Mouse (Mus musculus) MEL (cell line): ENCODE data around the gene Olfr370. TPM values are rescaled to one million over a fixed set of nuclear protein-coding genes. Genes with fewer than 3 reads are reported as not detected.

Experiments used
- DNase-seq: peaks from one replicate; pipeline ENCODE4 v3.0.0; 2011; ENCODE audit warnings: low read depth, low spot score
- H3K27ac ChIP-seq: 2 replicates; pipeline ENCODE4 v1.5.1; 2012; ENCODE audit warnings: low read depth, mild to moderate bottlenecking, control low read depth, low read length, moderate library complexity; ENCODE audit not compliant: control insufficient read depth
- H3K27me3 ChIP-seq, 2 experiments: fragments of 150-350 bp in 1 of 2; sonication (generic) in 1 of 2; 2 replicates each; pipeline ENCODE4 v1.6.1; 2012; ENCODE audit warnings: low read length in 2 of 2, mild to moderate bottlenecking in 2 of 2, improper control_type of control experiment in 1 of 2, moderate library complexity in 1 of 2; ENCODE audit not compliant: insufficient read depth in 2 of 2, control insufficient read depth in 1 of 2
- H3K36me3 ChIP-seq, 2 experiments: 2 replicates each; pipeline ENCODE4 v1.6.1; 2012 to 2014; ENCODE audit warnings: low read length in 2 of 2, improper control_type of control experiment in 1 of 2, inconsistent platforms in 1 of 2, mild to moderate bottlenecking in 1 of 2; ENCODE audit not compliant: insufficient read depth in 2 of 2, control insufficient read depth in 1 of 2
- H3K4me1 ChIP-seq, 2 experiments: fragments of 150-350 bp in 1 of 2; sonication (generic) in 1 of 2; 2 replicates each; pipeline ENCODE4 v1.6.1; 2012; ENCODE audit warnings: low read length in 2 of 2, improper control_type of control experiment in 1 of 2, mild to moderate bottlenecking in 1 of 2; ENCODE audit not compliant: insufficient read depth in 2 of 2, control insufficient read depth in 1 of 2
- H3K4me3 ChIP-seq, 2 experiments: fragments of 150-350 bp in 1 of 2; sonication (generic) in 1 of 2; 2 replicates each; pipeline ENCODE4 v1.5.1; 2012; ENCODE audit warnings: low read depth in 2 of 2, low read length in 2 of 2, mild to moderate bottlenecking in 2 of 2, moderate library complexity in 2 of 2, control low read depth in 1 of 2, improper control_type of control experiment in 1 of 2; ENCODE audit not compliant: control insufficient read depth in 1 of 2, insufficient read depth in 1 of 2
- H3K79me2 ChIP-seq: 2 replicates; pipeline ENCODE4 v1.6.1; 2012; ENCODE audit warnings: mild to moderate bottlenecking, low read length, moderate library complexity; ENCODE audit not compliant: control insufficient read depth, poor library complexity, insufficient read depth
- H3K9ac ChIP-seq: 2 replicates; pipeline ENCODE4 v1.6.1; 2012; ENCODE audit warnings: low read depth, mild to moderate bottlenecking, control low read depth, low read length, moderate library complexity; ENCODE audit not compliant: control insufficient read depth, poor library complexity, severe bottlenecking
- H3K9me3 ChIP-seq: fragments of 150-350 bp; sonication (generic); replicated peaks from 2 replicates; pipeline ENCODE4 v1.6.1; 2012; ENCODE audit warnings: mild to moderate bottlenecking, low read length, improper control_type of control experiment, moderate library complexity; ENCODE audit not compliant: insufficient read depth
- CHD2 ChIP-seq: IDR thresholded peaks from 2 replicates; pipeline ENCODE4 v1.6.1; 2011; ENCODE audit warnings: low read length, improper control_type of control experiment
- ELF1 ChIP-seq: IDR thresholded peaks from 2 replicates; pipeline ENCODE4 v1.6.1; 2014; ENCODE audit warnings: low read depth, mild to moderate bottlenecking, inconsistent platforms, low read length, improper control_type of control experiment, moderate library complexity
- GABPA ChIP-seq: IDR thresholded peaks from 2 replicates; pipeline ENCODE4 v1.6.1; 2012; ENCODE audit warnings: low read depth, mild to moderate bottlenecking, inconsistent platforms, low read length, improper control_type of control experiment, moderate library complexity
- GATA1 ChIP-seq: IDR thresholded peaks from 2 replicates; pipeline ENCODE4 v1.6.1; 2011; ENCODE audit warnings: low read depth, low read length, improper control_type of control experiment
- JUND ChIP-seq: IDR thresholded peaks from 2 replicates; pipeline ENCODE4 v1.6.1; 2011; ENCODE audit warnings: low read depth, mild to moderate bottlenecking, improper control_type of control experiment, low read length
- MAFK ChIP-seq: IDR thresholded peaks from 2 replicates; pipeline ENCODE4 v1.6.1; 2011; ENCODE audit warnings: low read depth, mild to moderate bottlenecking, low read length, improper control_type of control experiment, borderline replicate concordance
- MAX ChIP-seq: IDR thresholded peaks from 2 replicates; pipeline ENCODE4 v1.6.1; 2011; ENCODE audit warnings: low read length, improper control_type of control experiment
- MXI1 ChIP-seq: IDR thresholded peaks from 2 replicates; pipeline ENCODE4 v1.6.1; 2011; ENCODE audit warnings: mild to moderate bottlenecking, low read depth, low read length, improper control_type of control experiment
- MYB ChIP-seq: IDR thresholded peaks from 2 replicates; pipeline ENCODE4 v1.6.1; 2011; ENCODE audit warnings: mild to moderate bottlenecking, low read depth, low read length, improper control_type of control experiment
- MYC ChIP-seq: IDR thresholded peaks from 2 replicates; pipeline ENCODE4 v1.6.1; 2011; ENCODE audit warnings: low read depth, mild to moderate bottlenecking, low read length, improper control_type of control experiment, moderate library complexity
- POLR2A ChIP-seq, 2 experiments: IDR thresholded peaks; 2 replicates each; pipeline ENCODE4 v1.6.1; 2011 to 2012; ENCODE audit warnings: low read length in 2 of 2, mild to moderate bottlenecking in 2 of 2, control low read depth in 1 of 2, improper control_type of control experiment in 1 of 2, low read depth in 1 of 2, moderate library complexity in 1 of 2; ENCODE audit not compliant: control insufficient read depth in 1 of 2, insufficient read depth in 1 of 2, poor library complexity in 1 of 2
- POLR2AphosphoS5 ChIP-seq: IDR thresholded peaks from 2 replicates; pipeline ENCODE4 v1.6.1; 2012; ENCODE audit warnings: low read depth, borderline replicate concordance, mild to moderate bottlenecking, inconsistent platforms, low read length, moderate library complexity, mixed read lengths
- RAD21 ChIP-seq: IDR thresholded peaks from 2 replicates; pipeline ENCODE4 v1.6.1; 2011; ENCODE audit warnings: mild to moderate bottlenecking, low read depth, low read length, improper control_type of control experiment
- RCOR1 ChIP-seq: IDR thresholded peaks from 2 replicates; pipeline ENCODE4 v1.6.1; 2012; ENCODE audit warnings: low read depth, mild to moderate bottlenecking, inconsistent platforms, low read length, improper control_type of control experiment
- SIN3A ChIP-seq: IDR thresholded peaks from 2 replicates; pipeline ENCODE4 v1.6.1; 2012; ENCODE audit warnings: low read length, improper control_type of control experiment, inconsistent platforms
- TAL1 ChIP-seq: IDR thresholded peaks from 2 replicates; pipeline ENCODE4 v1.6.1; 2012; ENCODE audit warnings: mild to moderate bottlenecking, inconsistent platforms, low read length, moderate library complexity, mixed read lengths
- TBP ChIP-seq: IDR thresholded peaks from 2 replicates; pipeline ENCODE4 v1.8.0; 2011; ENCODE audit warnings: low read depth, low read length, improper control_type of control experiment
- TCF12 ChIP-seq: IDR thresholded peaks from 2 replicates; pipeline ENCODE4 v1.6.1; 2014; ENCODE audit warnings: low read depth, mild to moderate bottlenecking, inconsistent platforms, low read length, improper control_type of control experiment, moderate library complexity
- UBTF ChIP-seq: IDR thresholded peaks from 2 replicates; pipeline ENCODE4 v1.6.1; 2012; ENCODE audit warnings: low read depth, mild to moderate bottlenecking, inconsistent platforms, low read length, improper control_type of control experiment, moderate library complexity, borderline replicate concordance; ENCODE audit not compliant: insufficient read depth
- USF1 ChIP-seq: IDR thresholded peaks from 2 replicates; pipeline ENCODE4 v1.6.1; 2014; ENCODE audit warnings: low read depth, mild to moderate bottlenecking, inconsistent platforms, low read length, improper control_type of control experiment, moderate library complexity
- USF2 ChIP-seq, 2 experiments: IDR thresholded peaks; 2 replicates each; pipeline ENCODE4 v1.6.1; 2011 to 2012; ENCODE audit warnings: improper control_type of control experiment in 2 of 2, low read length in 2 of 2, borderline replicate concordance in 1 of 2, inconsistent platforms in 1 of 2, low read depth in 1 of 2, mild to moderate bottlenecking in 1 of 2; ENCODE audit not compliant: insufficient read depth in 1 of 2
- ZKSCAN1 ChIP-seq: IDR thresholded peaks from 2 replicates; pipeline ENCODE4 v1.6.1; 2012; ENCODE audit warnings: low read depth, mild to moderate bottlenecking, inconsistent platforms, low read length, improper control_type of control experiment, moderate library complexity
- ZMIZ1 ChIP-seq: IDR thresholded peaks from 2 replicates; pipeline ENCODE4 v1.6.1; 2012; ENCODE audit warnings: low read depth, mild to moderate bottlenecking, inconsistent platforms, low read length, improper control_type of control experiment, moderate library complexity
- ZNF384 ChIP-seq: IDR thresholded peaks from 2 replicates; pipeline ENCODE4 v1.6.1; 2012; ENCODE audit warnings: low read depth, mild to moderate bottlenecking, inconsistent platforms, low read length, improper control_type of control experiment
- polyA plus RNA-seq, 2 experiments: library from polyadenylated mRNA; stranded (reverse) in 1 of 2; unstranded in 1 of 2; fragments of >175 nt in 1 of 2; fragments of >200 nt in 1 of 2; gene quantifications; 2 replicates each; pipeline versions ENCODE4 v1.2.1 to v1.2.4; 2012; ENCODE audit warnings: low replicate concordance in 2 of 2, low read depth in 1 of 2; ENCODE audit not compliant: insufficient read length in 2 of 2, insufficient read depth in 1 of 2, missing spikeins in 1 of 2
- total RNA-seq: library from RNA; depleted of rRNA; stranded (reverse); fragments of 300-350 nt; gene quantifications from 2 replicates; pipeline ENCODE4 v1.2.3, GENCODE M21; 2012

Olfr370 gene
- total and polyA plus RNA-seq, 3 experiments = 0.26 TPM; not detected in 2

GRCm38 (mm10) chr8:83585333-83585732 is 49.8 kb downstream of the Olfr370 start:
- no peaks in the 10 kb centered on the region for H3K36me3 ChIP-seq
- no peaks in the 10 kb centered on the region for H3K27me3 ChIP-seq
- H3K9ac ChIP-seq = no peak overlapping the region
- H3K4me1 ChIP-seq = no peaks in the 10 kb centered on the region
- no peak overlapping the region for H3K27ac ChIP-seq
- H3K9me3 ChIP-seq = no peaks in the 10 kb centered on the region
- H3K4me3 ChIP-seq = no peak overlapping the region
- no peak for TF ChIP-seq RAD21
- H3K79me2 ChIP-seq = peaks cover 9% of the 10 kb centered on the region; the same call in 1 of the 2 replicates
- no peak for DNase-seq

- Histone ChIP-seq H3K79me2 (peaks cover 25% of the 10 kb centered on the region), H3K9ac (no peak overlapping the region), H3K27me3 (no peaks in the 10 kb centered on the region), H3K4me1 (0 out of 4 replicates have a peak, but pooled peaks cover 0 to 1% of the 10 kb centered on the region in 2 experiments), H3K27ac (no peak overlapping the region), H3K4me3 (no peak overlapping the region), H3K9me3 (no peaks in the 10 kb centered on the region), H3K36me3 (no peaks in the 10 kb centered on the region)
- TF ChIP-seq CHD2 (no peak), ZKSCAN1 (no peak), USF2 (IDR thresholded peaks at IDR 0.05; ENCODE audit: borderline replicate concordance in 1 of 2, insufficient read depth in 1 of 2, low read depth in 1 of 2, low read length in 2 of 2) (no peak), MYB (no peak), ZNF384 (no peak), GABPA (no peak), JUND (no peak), MXI1 (no peak), TAL1 (no peak), POLR2AphosphoS5 (no peak), TCF12 (no peak), POLR2A (IDR thresholded peaks at IDR 0.05; ENCODE audit: control insufficient read depth in 1 of 2, insufficient read depth in 1 of 2, low read depth in 1 of 2, low read length in 2 of 2, poor library complexity in 1 of 2) (no peak), ELF1 (no peak), SIN3A (no peak), MAFK (no peak)
- DNase-seq = no peak
These were observed 52.1 kb downstream of the Olfr370 start for GRCm38 (mm10) chr8:83587644-83588043.

GRCm38 (mm10) chr8:83588886-83589285 is 53.3 kb downstream of the Olfr370 start:
- no peak overlapping the region for H3K4me3 ChIP-seq
- H3K79me2 ChIP-seq = peaks cover 36% of the 10 kb centered on the region
- TF ChIP-seq GABPA (no peak), USF1 (no peak), ZMIZ1 (no peak), RCOR1 (no peak), TAL1 (no peak), RAD21 (no peak), ELF1 (no peak), TBP (no peak), MAX (no peak), USF2 (IDR thresholded peaks at IDR 0.05; ENCODE audit: borderline replicate concordance in 1 of 2, insufficient read depth in 1 of 2, low read depth in 1 of 2, low read length in 2 of 2) (no peak), MAFK (no peak), GATA1 (no peak), MYC (no peak), UBTF (no peak)
- no peak for DNase-seq
- H3K27me3 ChIP-seq = no peaks in the 10 kb centered on the region
- H3K9me3 ChIP-seq = no peaks in the 10 kb centered on the region
- H3K36me3 ChIP-seq = 0 out of 4 replicates have a peak, but pooled peaks cover 0 to 3% of the 10 kb centered on the region in 2 experiments
- H3K27ac ChIP-seq = no peak overlapping the region
- peaks cover 3 to 7% of the 10 kb centered on the region in 2 experiments; a peak in 2 of 4 replicates for H3K4me1 ChIP-seq
- H3K9ac ChIP-seq = no peak overlapping the region
